Mouse (Mus musculus): Measurements from ENCODE around the gene Nebl.

DNA sequence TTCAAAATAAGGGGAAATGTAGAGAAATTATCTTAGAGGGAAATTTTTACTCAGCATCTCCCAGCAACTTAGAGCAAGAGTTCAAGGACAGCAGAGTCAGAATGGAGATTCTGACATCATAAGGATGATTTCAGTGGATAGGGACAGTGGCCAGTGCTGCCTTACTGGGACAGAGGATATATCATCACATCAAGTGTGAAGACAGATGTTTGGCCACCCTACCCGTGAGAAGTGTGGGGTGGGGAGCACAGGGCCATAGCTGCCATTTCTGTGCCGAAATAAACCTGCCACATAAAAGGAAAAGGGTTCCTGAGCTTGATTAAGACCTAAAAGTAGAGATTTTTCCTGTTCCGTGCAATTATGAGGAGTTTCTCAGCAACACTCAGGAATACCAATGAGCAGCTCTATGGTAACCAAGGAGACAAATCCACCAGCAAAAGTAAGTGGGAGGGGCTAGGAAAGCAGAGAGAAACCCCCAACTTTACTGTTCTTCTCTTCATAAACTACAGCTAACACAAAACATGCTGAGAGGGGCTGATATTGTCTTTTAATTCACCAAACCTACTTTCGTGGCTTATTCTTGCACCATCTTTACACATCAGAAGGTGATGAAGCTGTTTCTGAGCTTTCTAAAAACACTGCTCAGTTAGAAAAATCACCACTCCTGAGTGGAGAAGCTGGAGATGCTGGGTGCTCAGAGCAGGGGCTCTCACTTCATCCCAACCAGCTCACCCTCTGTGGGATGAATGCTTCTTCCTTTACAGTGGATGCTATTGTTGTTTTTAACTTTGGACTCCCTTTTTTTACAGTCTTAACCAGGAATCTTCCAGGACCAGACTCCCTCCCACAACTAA is 172.1 kb downstream of the Nebl start:
- no peak for TF ChIP-seq POLR2A (IDR thresholded peaks at IDR 0.05; ENCODE audit: insufficient read depth, low read length)
- no peak for TF ChIP-seq CTCF (IDR thresholded peaks at IDR 0.05; ENCODE audit: low read depth, low read length)
- TF ChIP-seq EP300 (IDR thresholded peaks at IDR 0.05; ENCODE audit: insufficient read depth, low read depth, low read length): no peak
